Mouse (Mus musculus): ENCODE data around the gene Slc41a1. TPM values are rescaled to one million over a fixed set of nuclear protein-coding genes. Genes with fewer than 3 reads are reported as not detected.

The Slc41a1 gene
- polyA plus RNA-seq, 1 experiment = 73.5 TPM

DNA sequence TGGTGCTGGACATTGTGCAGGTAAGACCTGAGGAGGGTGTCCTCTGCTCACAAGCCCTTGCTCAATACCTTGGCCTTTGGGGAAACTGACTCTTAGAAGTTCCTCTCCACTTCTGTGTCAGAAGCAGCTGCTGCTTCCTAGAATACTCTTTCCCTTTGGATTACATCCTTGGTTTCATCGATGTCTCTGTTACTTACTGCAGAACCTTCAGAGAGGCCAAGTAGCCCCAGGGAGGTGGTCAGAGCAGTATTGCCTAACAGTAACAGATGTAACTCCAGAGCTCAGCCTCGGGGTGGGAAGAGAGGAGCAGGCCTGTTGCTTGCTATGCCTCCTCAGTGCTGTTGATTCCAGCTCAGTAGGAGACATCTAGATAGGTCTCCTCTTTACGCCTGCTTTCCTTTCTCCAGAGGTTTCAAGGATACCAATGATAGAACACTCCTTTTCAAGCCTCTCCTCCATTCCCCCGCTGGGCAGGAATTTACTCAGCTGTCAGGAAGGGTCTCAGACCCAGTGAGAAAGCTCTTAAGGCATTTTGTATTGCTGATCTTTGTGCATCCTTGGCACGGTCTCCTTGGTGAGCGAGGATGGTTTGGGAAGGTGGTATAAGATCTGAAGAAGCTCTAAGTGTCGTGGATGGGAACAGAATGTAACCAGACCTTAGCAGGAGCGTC is 3.8 kb downstream of the Slc41a1 start:
- Histone ChIP-seq H3K4me3 (ENCODE audit: control insufficient read depth, insufficient read depth, low read length) (no peak overlapping the region), H3K27ac (ENCODE audit: control insufficient read depth, insufficient read depth, low read length) (no peak overlapping the region), H3K4me1 (replicated peaks; ENCODE audit: control insufficient read depth, insufficient read depth, low read length) (peaks cover 15% of the 10 kb centered on the region), H3K36me3 (ENCODE audit: control insufficient read depth, insufficient read depth, low read length) (no peaks in the 10 kb centered on the region), H3K27me3 (ENCODE audit: control insufficient read depth, insufficient read depth, low read length) (no peaks in the 10 kb centered on the region)
- DNase-seq = no peak
- TF ChIP-seq POLR2A (IDR thresholded peaks at IDR 0.05; ENCODE audit: control insufficient read depth, extremely low read depth, insufficient read depth, low read length, poor library complexity) (no peak), CTCF (IDR thresholded peaks at IDR 0.05; ENCODE audit: borderline replicate concordance, control insufficient read depth, extremely low read depth, insufficient read depth, low read length, poor library complexity) (no peak)
- WGBS = 95% methylated on average over 8 of the region's 8 CpGs

DNA sequence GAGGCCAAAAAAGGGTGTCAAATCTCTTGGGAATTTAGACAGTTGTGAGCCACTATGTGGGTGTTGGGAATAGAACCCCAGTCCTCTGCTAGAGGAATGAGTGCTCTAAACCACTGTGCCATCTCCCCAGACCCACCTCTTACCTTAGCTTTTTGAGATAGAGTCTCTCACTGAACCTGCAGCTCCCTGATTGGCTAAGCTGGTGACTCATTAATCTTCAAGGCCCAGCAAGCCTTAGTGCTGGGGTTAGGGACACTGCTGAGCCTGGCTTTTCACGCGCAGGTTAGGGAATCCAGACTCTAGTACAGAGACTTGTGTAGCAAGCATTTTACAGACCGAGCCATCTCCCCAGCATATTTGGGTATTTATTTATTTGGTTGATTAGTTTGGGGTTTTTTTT is 9.7 kb downstream of the Slc41a1 start:
- DNase-seq = no peak
- no peak overlapping the region for H3K4me3 ChIP-seq (ENCODE audit: control insufficient read depth, insufficient read depth, low read length)
- no peak overlapping the region for H3K27ac ChIP-seq (ENCODE audit: control insufficient read depth, insufficient read depth, low read length)
- H3K4me1 ChIP-seq (replicated peaks; ENCODE audit: control insufficient read depth, insufficient read depth, low read length) = 0 out of 2 replicates have a peak, but pooled peaks cover 2% of the 10 kb centered on the region
- TF ChIP-seq CTCF (IDR thresholded peaks at IDR 0.05; ENCODE audit: borderline replicate concordance, control insufficient read depth, extremely low read depth, insufficient read depth, low read length, poor library complexity) = no peak
- no peak for TF ChIP-seq POLR2A (IDR thresholded peaks at IDR 0.05; ENCODE audit: control insufficient read depth, extremely low read depth, insufficient read depth, low read length, poor library complexity)
- H3K36me3 ChIP-seq (ENCODE audit: control insufficient read depth, insufficient read depth, low read length) = peaks cover 12% of the 10 kb centered on the region
- H3K27me3 ChIP-seq (ENCODE audit: control insufficient read depth, insufficient read depth, low read length) = no peaks in the 10 kb centered on the region
- WGBS = 93% methylated on average over 3 of the region's 3 CpGs

- no peak for DNase-seq
- 0 out of 2 replicates have a peak, but pooled peaks cover under 1% of the 10 kb centered on the region for H3K4me1 ChIP-seq (replicated peaks; ENCODE audit: control insufficient read depth, insufficient read depth, low read length)
- H3K4me3 ChIP-seq (ENCODE audit: control insufficient read depth, insufficient read depth, low read length) = no peak overlapping the region
- H3K27me3 ChIP-seq (ENCODE audit: control insufficient read depth, insufficient read depth, low read length) = no peaks in the 10 kb centered on the region
- H3K36me3 ChIP-seq (ENCODE audit: control insufficient read depth, insufficient read depth, low read length) = peaks cover 16% of the 10 kb centered on the region
- H3K27ac ChIP-seq (ENCODE audit: control insufficient read depth, insufficient read depth, low read length) = no peak overlapping the region
- 92% methylated on average over 5 of the region's 5 CpGs for WGBS
- no peak for TF ChIP-seq POLR2A (IDR thresholded peaks at IDR 0.05; ENCODE audit: control insufficient read depth, extremely low read depth, insufficient read depth, low read length, poor library complexity)
- TF ChIP-seq CTCF (IDR thresholded peaks at IDR 0.05; ENCODE audit: borderline replicate concordance, control insufficient read depth, extremely low read depth, insufficient read depth, low read length, poor library complexity) = no peak
Observed at GRCm38 (mm10) chr1:131838542-131838941, 11.2 kb downstream of the Slc41a1 start.

GRCm38 (mm10) chr1:131839279-131839678 is 12.0 kb downstream of the Slc41a1 start:
- TF ChIP-seq CTCF (IDR thresholded peaks at IDR 0.05; ENCODE audit: borderline replicate concordance, control insufficient read depth, extremely low read depth, insufficient read depth, low read length, poor library complexity) = no peak
- TF ChIP-seq POLR2A (IDR thresholded peaks at IDR 0.05; ENCODE audit: control insufficient read depth, extremely low read depth, insufficient read depth, low read length, poor library complexity) = no peak
- Histone ChIP-seq H3K4me3 (ENCODE audit: control insufficient read depth, insufficient read depth, low read length) (no peak overlapping the region), H3K36me3 (ENCODE audit: control insufficient read depth, insufficient read depth, low read length) (peaks cover 21% of the 10 kb centered on the region), H3K27me3 (ENCODE audit: control insufficient read depth, insufficient read depth, low read length) (no peaks in the 10 kb centered on the region), H3K27ac (ENCODE audit: control insufficient read depth, insufficient read depth, low read length) (no peak overlapping the region), H3K4me1 (replicated peaks; ENCODE audit: control insufficient read depth, insufficient read depth, low read length) (no peaks in the 10 kb centered on the region)
- no peak for DNase-seq
- 90% methylated on average over 2 of the region's 2 CpGs for WGBS

GRCm38 (mm10) chr1:131842221-131842620 is 14.9 kb downstream of the Slc41a1 start:
- Histone ChIP-seq H3K4me1 (replicated peaks; ENCODE audit: control insufficient read depth, insufficient read depth, low read length) (no peaks in the 10 kb centered on the region), H3K27me3 (ENCODE audit: control insufficient read depth, insufficient read depth, low read length) (no peaks in the 10 kb centered on the region), H3K4me3 (ENCODE audit: control insufficient read depth, insufficient read depth, low read length) (no peak overlapping the region), H3K36me3 (ENCODE audit: control insufficient read depth, insufficient read depth, low read length) (peaks cover 27% of the 10 kb centered on the region), H3K27ac (ENCODE audit: control insufficient read depth, insufficient read depth, low read length) (no peak overlapping the region)
- no peak for TF ChIP-seq CTCF (IDR thresholded peaks at IDR 0.05; ENCODE audit: borderline replicate concordance, control insufficient read depth, extremely low read depth, insufficient read depth, low read length, poor library complexity)
- no peak for TF ChIP-seq POLR2A (IDR thresholded peaks at IDR 0.05; ENCODE audit: control insufficient read depth, extremely low read depth, insufficient read depth, low read length, poor library complexity)
- WGBS = over 99% methylated on average over 4 of the region's 4 CpGs
- no peak for DNase-seq

DNA sequence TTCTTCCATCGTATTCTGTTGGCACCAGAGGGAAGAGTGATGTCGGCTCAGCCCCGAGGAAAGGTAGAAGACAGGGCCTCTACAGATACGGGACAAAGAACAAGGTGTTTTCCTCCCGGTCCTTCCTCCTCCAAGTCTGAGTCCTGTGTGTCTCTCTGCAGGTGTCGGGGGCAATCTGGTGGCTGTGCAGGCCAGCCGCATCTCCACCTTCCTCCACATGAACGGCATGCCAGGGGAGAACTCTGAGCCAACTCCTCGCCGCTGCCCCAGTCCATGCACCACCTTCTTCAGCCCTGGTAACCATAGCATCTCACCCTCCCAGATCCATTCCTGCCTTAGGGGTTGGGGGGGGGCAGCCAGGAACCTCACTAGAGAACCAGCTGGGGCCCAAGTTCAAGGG is 16.5 kb downstream of the Slc41a1 start:
- Histone ChIP-seq H3K27me3 (ENCODE audit: control insufficient read depth, insufficient read depth, low read length) (no peaks in the 10 kb centered on the region), H3K36me3 (ENCODE audit: control insufficient read depth, insufficient read depth, low read length) (peaks cover 27% of the 10 kb centered on the region)
- 97% methylated on average over 10 of the region's 10 CpGs for WGBS

More for the DNA sequence above, 16.5 kb downstream of the Slc41a1 start:
- no peak for DNase-seq
- H3K27ac ChIP-seq (ENCODE audit: control insufficient read depth, insufficient read depth, low read length) = no peak overlapping the region
- H3K4me3 ChIP-seq (ENCODE audit: control insufficient read depth, insufficient read depth, low read length) = no peak overlapping the region
- H3K4me1 ChIP-seq (replicated peaks; ENCODE audit: control insufficient read depth, insufficient read depth, low read length) = no peaks in the 10 kb centered on the region
- TF ChIP-seq CTCF (IDR thresholded peaks at IDR 0.05; ENCODE audit: borderline replicate concordance, control insufficient read depth, extremely low read depth, insufficient read depth, low read length, poor library complexity) (no peak), POLR2A (IDR thresholded peaks at IDR 0.05; ENCODE audit: control insufficient read depth, extremely low read depth, insufficient read depth, low read length, poor library complexity) (no peak)

Measured in thymus, adult 2 months (tissue).